Mouse (Mus musculus): ENCODE data around the gene Fem1a.

The Fem1a gene

GRCm38 (mm10) chr17:56256239-56256881 lies at the start of gene Fem1a:
TSS of gene Fem1a (plus strand) at chr17:56256810.
- in situ Hi-C loops (cut with MboI, MseI): loop anchor here (5.0 to 25.0 kb wide), 5 partner anchors 74 to 1031 kb away; partner anchors contain the start of genes Vav1 (in 2 of the 2), Mydgf (in 1 of the 2), Pot1b (in 1 of the 2) and Tnfsf14 (in 1 of the 2)

- in situ Hi-C loops (cut with MboI, MseI): no loop called here
Measured at GRCm38 (mm10) chr17:56206986-56207674, 49.5 kb upstream of the Fem1a start.

GRCm38 (mm10) chr17:56207963-56208530 lies 48.6 kb upstream of the Fem1a start:
- in situ Hi-C loops (cut with MboI, MseI): no loop called here

GRCm38 (mm10) chr17:56208821-56209220 lies 47.8 kb upstream of the Fem1a start:
- in situ Hi-C loops (cut with MboI, MseI): no loop called here

GRCm38 (mm10) chr17:56211090-56211489 lies 45.5 kb upstream of the Fem1a start:
- in situ Hi-C loops (cut with MboI, MseI): no loop called here

GRCm38 (mm10) chr17:56212676-56213075 lies 43.9 kb upstream of the Fem1a start:
- in situ Hi-C loops (cut with MboI, MseI): no loop called here

- in situ Hi-C loops (cut with MboI, MseI): no loop called here
Measured at GRCm38 (mm10) chr17:56214229-56214628, 42.4 kb upstream of the Fem1a start.

- in situ Hi-C loops (cut with MboI, MseI): no loop called here
Measured at GRCm38 (mm10) chr17:56217670-56218069, 38.9 kb upstream of the Fem1a start.

- in situ Hi-C loops (cut with MboI, MseI): no loop called here
Measured at GRCm38 (mm10) chr17:56218377-56219191, 38.0 kb upstream of the Fem1a start, which contains the start of gene Dpp9. TSS of gene Dpp9 (minus strand) at chr17:56218905.

- in situ Hi-C loops (cut with MboI, MseI): no loop called here
Measured at GRCm38 (mm10) chr17:56219251-56219650, 37.4 kb upstream of the Fem1a start.

GRCm38 (mm10) chr17:56219805-56220204 lies 36.8 kb upstream of the Fem1a start:
- in situ Hi-C loops (cut with MboI, MseI): no loop called here

GRCm38 (mm10) chr17:56224916-56225315 lies 31.7 kb upstream of the Fem1a start:
- in situ Hi-C loops (cut with MboI, MseI): no loop called here

- in situ Hi-C loops (cut with MboI, MseI): no loop called here
Measured at GRCm38 (mm10) chr17:56226566-56226965, 30.0 kb upstream of the Fem1a start.

GRCm38 (mm10) chr17:56229943-56230342 lies 26.7 kb upstream of the Fem1a start:
- in situ Hi-C loops (cut with MboI, MseI): no loop called here

GRCm38 (mm10) chr17:56233389-56233788 lies 23.2 kb upstream of the Fem1a start:
- in situ Hi-C loops (cut with MboI, MseI): no loop called here

- in situ Hi-C loops (cut with MboI, MseI): no loop called here
Measured at GRCm38 (mm10) chr17:56233818-56234469, 22.7 kb upstream of the Fem1a start.

- in situ Hi-C loops (cut with MboI, MseI): no loop called here
Measured at GRCm38 (mm10) chr17:56241541-56242401, 14.8 kb upstream of the Fem1a start.

GRCm38 (mm10) chr17:56245608-56246007 lies 11.0 kb upstream of the Fem1a start:
- in situ Hi-C loops (cut with MboI, MseI): no loop called here

- in situ Hi-C loops (cut with MboI, MseI): loop anchor here (25.0 kb wide), 3 partner anchors 539 to 1036 kb away; partner anchors contain the start of genes Vav1 (in 2 of the 2), Pot1b (in 1 of the 2) and Tnfsf14 (in 1 of the 2)
Measured at GRCm38 (mm10) chr17:56251136-56251829, 5.3 kb upstream of the Fem1a start.
